Mouse (Mus musculus) ovary, postnatal 36 days (tissue): ENCODE results near the gene Adamts7.
A peak's percentile ranks its signal among the peaks of the same experiment; 100 is the strongest.

Source experiments
- DNase-seq: peaks from one replicate; pipeline ENCODE4 v3.0.0; 2022; ENCODE audit warnings: low spot score, mixed read lengths

Gene Adamts7

DNA sequence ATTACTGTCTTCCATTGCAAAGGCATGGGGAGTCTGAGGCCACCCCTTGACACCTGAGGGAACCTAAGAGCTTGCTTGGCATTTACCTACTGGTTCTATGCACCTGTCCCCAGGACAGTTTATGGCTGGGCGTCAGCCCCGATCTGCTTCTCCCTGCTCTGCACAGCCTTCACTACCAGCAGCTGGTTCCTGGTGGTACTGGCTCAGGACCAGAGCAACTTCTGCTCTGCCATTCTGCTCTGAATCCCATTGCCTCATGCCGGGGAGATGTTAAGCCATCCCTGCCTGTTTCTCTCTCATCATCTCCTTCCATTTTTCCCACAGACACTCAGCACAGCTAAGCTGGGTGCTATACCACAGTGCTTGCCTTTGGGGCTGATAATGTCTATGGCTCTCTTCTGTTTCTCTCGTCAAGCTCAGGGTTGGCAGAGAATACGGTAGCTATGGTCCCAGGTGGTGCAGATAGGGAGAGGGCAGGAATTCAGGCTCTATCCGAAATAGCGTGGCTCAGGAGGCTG, 35.1 kb downstream of the Adamts7 start:
- DNase-seq, result no peak

DNA sequence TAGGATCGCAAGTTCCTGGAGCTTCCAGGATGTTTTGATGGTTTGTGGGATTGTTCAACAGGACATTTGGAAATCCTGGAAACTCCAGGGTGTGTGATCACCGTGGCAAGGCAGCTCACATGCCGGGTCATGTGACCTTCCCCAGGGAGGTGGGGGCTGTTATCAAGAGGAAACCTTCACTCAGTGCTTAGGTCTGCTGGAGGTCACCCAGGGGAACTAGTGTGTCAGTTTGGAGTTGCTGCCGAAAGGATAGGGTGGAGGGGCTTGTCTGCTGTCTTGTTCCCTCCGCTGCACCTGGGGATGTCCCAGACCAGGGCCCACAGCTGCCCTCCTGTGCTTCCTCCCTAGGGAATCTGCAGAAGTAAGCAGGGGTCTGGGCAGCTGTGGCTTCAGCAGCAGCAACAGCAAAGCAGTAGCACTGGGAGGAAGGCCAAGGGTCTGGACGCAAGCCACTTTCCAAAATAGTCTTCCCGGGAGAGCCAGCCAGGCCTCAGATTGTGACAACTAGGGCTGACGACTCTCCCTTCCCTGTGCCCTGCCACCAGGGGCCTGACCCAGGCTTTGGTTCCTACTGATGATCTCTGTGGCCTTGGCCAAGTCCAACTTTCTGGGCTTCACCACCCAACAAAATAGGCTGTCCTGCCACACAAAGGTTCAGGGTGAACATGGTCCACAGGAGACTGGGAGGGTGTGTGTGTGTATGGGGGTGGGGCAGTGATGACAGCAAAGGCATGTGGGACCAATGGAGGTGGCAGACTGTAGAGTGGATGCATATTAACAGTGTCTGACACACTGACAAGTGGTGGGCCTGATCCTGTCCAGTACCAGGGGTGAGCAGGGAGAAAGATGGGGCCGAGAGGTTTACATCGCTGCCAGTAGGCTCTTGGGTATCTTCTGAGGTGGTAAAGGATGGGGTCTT, 35.9 kb downstream of the Adamts7 start:
- peak; percentile 57 for DNase-seq

DNA sequence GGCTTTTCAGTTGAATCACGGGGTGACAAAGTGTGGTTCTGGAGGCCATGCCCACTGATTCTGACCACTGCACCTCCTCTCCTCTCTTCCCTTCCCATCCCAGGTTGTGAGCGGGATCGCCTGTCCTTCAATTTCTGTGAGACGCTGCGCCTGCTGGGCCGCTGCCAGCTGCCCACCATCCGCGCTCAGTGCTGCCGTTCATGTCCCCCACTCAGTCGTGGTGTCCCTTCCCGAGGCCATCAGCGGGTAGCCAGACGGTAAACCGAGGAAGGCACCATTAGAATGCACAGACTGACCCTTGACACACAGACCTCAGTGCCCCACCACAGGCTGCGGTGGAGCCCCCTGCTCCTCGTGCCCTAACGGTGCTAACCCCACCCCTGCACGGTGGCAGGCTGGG, 36.7 kb downstream of the Adamts7 start:
- DNase-seq, result no peak

DNA sequence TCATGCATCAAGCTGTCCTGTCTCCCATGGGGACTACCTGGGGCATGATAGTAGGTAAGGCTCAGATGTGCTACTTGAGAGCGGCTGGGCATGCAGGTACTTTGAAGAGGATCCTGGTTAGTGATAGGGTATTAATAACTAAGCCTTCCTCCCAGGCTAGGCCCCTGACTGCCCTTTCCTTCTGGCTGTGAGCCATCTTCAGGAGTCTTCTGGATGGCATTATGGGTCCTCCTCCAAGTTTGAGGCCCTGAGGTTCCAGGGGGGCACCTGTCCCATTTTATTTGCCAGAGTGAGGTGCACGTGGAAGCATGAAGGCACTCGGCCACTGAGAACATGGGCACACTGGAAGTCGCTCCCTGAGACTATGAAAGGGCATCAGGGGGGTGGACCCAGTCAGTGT, 37.6 kb downstream of the Adamts7 start:
- DNase-seq, result no peak

DNA sequence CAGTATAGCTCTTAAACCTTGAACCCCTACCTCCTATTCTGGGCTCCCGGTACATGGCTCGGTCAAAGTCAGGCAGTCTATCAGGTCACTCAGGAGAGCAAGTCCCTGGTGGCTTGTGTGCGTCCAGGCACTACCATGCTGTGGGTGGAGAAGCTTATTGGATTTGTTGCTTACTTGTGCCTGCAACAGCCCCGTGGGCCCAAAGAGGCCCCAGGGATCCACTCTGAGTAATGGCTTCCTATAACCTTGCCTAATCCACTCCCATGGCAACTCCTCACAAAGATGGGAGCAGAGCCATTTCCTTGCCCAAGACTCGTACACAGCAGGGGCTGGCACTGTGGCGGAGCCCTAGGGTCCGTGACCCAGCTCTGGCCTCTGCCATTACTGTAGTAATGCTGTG, 38.2 kb downstream of the Adamts7 start:
- no peak for DNase-seq

DNA sequence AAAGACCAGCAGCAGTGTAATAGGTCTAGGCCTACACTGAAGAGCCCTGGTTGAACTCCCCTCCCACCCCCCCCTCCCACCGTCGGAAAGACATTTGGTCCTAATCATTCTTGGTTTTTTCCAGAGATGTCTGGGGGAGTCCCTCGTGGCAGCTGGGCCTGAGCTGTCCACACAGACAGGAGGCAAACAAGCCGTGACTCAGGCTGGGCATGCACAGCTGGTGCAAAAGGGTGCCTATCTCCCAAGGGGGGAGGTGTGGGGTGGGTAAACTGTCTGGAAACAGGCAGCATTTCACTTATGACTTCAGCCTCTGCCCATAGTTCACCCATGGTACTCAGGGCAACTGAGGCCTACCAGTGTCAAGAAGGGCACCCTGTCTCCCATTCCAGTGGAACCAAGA, 38.7 kb downstream of the Adamts7 start:
- DNase-seq, result no peak

DNA sequence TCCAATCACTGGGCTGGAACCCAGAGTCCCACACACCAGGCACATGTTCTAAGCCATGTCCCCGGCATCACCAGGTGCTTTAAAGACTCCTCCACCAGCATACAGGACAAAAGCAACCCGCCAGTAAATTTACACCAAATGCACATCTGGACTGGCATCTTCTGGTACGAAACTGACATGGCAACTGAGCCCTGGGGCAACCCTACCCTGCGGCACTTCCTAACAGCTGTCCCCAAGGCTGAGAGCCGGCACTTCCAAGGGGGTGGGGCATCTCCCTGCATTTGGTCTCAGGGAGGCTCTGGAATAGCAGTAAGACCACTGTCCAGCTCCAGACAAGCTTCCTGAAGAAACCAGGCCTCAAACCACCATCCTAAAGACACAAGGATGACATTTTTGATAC, 40.4 kb downstream of the Adamts7 start:
- DNase-seq, result no peak

DNA sequence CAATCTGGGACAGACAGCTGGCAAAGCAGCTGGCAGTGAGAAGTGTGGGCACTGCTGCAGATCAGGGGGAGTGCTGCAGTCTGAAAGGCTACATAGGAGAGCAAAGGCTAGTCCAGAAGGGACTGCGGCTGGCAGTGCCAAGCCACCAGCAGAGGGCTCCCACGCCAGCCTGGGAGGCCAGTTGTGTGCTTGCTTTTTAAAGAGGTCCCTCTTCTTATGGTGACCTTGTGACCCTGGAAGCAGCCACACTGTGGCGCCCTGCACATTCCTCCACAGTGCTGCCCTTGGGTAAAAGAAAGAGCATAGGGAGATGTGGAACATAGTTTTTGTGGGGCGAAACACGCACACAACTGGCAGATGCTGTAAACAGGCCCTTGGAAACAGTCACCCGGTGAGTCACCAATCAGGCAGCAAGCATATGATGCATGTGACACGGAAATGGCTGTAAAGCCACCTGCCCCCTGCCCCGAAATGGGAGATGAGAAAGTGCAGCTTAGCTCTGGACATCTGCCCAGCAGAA, 41.6 kb downstream of the Adamts7 start:
- DNase-seq, result no peak

DNA sequence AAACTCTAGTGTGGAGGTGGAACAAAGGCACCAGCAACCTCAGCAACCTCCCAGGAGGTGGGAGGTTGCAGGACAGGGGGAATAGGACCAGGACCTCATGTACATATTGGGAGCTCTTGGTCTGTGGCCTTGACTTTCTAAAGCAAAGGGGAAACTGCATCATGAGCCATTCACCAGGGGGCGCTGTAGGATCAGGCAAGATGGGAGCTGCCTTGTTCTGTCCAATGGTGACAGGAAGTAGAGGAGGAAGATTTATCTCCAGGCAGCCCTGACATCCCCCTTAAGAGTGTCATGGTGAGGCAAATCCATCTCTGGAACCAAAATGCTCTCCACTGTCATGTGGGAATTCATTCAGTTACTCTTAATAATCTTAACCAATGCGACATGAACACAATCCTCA, 43.6 kb downstream of the Adamts7 start:
- peak; percentile 79 for DNase-seq

DNA sequence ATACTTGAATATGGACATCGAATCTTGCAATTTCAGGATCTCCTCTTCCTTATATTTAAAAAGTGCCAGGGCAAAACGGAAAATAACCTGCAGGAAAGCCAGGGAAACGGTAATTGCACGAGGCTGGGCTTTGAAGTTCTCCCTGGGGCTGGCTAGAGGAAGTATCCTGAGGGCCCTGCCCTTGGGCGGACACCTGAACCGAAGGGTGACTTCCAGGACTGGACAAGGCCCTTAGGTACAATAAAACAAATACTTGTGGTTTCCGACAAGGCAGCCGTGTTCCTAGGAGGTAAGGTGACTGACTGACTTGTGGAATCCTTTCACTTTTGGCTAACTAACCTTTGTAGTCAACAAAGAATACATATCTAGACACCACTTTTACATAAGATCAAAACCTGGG, 44.9 kb downstream of the Adamts7 start:
- no peak for DNase-seq

DNA sequence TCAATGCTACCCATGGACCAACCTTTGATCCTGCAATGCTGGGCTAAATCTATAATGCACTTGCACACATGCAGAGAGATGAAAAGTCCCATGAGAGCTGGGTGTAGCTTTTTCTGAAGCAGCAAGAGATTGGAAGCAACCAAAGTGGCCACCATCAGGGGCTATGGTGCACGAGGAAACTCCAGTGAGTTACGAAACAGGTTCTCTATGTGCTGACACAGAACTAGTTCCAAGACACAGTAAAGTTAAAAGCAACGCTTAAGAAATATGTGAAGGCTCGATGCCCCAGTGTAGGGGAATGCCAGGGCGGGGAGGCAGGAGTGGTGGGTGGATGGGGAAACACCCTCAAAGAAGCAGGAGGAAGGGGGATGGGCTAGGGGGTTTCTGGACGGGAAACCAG, 45.8 kb downstream of the Adamts7 start:
- no peak for DNase-seq

DNA sequence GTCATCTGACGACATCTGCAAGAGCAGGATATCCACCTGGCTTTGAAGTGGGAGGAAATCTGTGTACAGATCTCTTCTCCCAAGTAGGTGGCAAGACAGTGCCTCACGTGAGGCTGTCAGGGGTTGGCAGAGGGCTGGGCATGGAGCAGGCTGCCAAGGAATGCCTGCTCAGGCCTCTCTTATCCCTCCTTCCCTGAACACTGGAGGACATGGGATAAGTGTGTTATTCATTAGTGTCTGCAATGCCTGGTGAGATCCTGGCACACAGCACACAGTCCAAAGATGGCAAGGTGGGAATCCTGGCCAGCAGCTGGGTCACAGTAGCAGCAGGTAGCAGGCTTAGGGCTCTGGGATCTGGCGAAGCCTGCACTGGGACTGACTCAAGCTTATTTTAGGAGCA, 50.3 kb downstream of the Adamts7 start:
- DNase-seq, result no peak

DNA sequence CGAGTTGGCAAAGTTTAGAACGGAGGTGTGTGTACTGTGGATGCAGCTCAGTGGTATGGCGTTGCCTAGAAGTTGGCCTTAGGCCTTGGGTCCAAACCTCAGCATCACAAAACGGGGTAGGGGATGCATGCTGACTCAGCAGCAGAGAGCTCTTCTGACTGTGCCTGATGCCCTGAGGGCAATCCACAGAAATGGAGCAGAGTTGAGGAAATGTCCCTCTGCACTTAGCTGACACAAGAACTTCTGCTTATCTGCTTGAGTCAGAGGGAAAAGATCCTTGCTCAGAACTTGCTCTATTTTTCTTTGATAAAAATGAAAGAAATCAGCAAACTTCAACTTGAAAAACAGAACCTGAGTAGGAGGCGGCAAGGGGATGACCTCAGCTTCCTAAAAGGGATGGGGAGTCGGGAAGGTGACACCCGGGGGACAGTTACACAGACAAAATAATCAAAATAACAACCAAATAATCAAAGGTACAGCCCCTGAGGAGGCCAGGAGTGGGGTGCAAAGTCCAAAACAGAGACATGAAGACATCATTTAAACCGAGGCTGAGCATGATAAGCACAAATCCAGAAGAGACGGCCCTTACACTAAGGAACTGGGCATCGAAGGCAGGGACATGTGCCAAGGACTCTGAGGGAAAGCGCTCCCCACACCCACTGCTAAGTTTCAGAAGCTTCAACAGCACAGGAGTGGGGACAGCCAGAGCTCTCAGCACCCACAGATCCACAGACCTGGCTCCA, 53.6 kb downstream of the Adamts7 start:
- no peak for DNase-seq

DNA sequence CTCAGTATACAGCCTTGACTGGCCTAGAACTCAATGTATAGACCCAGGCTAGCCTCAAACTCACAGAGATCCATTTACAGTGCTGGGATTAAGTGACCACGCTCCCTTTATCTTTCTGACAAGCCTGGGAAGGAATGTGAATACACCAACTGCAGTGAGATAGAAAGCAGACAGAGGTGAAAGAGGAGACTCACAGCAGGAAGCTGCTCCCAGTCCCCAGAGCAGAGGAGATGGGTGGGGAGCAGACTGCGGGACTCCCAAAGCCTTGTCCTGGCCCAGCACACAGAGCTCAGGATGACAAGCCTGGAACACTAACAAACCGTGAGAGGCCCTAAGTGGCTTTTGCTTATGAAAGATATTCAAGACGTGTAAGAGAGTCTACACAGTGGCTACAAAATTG, 54.6 kb downstream of the Adamts7 start:
- DNase-seq, result no peak

DNA sequence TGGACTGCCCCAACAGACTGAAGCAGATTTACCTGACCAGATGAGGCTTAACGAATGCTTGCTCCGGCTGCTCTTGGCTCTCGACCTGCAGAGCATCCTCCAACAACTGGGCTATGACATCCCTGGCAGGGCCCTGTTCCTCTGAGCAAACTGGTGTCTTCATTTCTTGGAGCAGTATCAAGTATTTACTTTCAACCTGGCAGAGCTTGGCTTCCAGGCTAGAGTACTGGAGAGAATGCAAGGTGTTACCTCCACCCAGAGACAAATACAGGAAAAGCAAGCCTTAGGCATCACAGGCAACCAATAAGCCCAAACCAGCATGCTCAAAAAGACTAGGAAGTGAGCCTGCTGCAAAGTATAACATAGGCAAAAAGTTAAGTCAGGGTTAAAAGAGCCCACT, 59.4 kb downstream of the Adamts7 start:
- DNase-seq, result no peak

DNA sequence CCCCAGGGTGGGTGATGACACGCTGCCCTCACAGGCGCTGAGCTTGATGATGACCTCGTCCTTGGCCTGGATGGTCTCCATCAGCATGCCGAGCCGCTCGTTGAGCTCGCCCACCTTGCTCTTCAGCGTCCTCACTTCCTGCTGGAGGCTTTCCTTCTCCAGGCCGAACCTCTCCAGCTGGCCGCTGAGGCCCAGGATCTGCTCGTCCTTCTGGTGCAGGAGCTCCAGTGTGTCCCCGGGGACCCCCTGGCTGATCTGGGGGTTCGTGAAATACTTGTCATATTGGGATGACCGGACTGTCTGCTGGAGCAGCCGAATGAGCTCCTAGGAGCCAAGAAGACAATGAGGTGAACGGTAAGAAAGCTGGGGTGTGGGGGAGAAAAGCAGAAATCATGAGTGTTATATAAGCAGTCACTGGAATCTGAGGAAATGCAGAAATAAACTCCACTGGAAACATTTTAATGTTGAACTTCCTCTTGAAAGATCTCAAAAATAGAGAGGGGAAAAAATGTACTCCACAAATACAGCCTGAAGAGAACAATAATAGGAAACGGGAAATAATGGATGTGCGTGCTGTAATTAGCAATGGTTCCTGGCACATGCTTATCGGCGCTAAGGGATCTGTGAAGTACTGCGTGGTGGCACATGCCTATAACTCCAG, 63.3 kb downstream of the Adamts7 start:
- DNase-seq, result no peak

DNA sequence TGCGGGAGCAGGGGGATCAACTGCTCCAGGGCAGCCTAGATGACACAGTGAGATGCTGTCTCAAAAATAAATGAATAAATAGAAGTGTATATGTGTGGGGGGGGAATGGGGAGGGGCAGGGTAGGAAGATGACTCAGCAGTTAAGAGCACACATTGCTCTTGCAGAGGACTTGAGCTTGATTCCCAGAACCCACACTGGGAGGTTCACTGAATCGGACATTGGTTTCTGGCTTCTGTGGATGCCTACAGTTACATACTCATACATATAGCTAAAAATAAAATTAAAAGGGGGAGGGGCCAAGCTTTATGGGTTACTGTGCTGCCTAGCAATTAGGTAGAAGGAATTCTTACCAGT, 63.9 kb downstream of the Adamts7 start:
- DNase-seq, result no peak

DNA sequence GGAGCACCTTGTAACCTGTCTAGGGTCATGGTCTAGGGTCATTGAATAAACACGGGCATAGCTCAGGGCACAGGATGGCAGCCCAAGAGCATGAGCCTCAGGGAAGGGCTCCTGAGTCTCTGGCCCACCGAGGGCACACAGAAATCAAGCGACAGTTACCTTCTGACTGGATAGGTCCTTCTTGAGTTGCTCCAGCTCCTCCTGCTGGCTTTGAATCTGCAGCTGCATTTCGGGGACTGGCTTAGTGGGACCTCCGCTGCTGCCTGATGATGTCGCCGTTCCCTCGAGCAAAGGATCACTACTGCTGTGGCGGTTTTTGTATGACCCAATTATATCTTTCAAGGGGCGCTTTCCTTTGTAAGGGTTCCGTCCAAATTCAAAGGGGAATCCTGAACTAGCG, 64.3 kb downstream of the Adamts7 start:
- no peak for DNase-seq

DNA sequence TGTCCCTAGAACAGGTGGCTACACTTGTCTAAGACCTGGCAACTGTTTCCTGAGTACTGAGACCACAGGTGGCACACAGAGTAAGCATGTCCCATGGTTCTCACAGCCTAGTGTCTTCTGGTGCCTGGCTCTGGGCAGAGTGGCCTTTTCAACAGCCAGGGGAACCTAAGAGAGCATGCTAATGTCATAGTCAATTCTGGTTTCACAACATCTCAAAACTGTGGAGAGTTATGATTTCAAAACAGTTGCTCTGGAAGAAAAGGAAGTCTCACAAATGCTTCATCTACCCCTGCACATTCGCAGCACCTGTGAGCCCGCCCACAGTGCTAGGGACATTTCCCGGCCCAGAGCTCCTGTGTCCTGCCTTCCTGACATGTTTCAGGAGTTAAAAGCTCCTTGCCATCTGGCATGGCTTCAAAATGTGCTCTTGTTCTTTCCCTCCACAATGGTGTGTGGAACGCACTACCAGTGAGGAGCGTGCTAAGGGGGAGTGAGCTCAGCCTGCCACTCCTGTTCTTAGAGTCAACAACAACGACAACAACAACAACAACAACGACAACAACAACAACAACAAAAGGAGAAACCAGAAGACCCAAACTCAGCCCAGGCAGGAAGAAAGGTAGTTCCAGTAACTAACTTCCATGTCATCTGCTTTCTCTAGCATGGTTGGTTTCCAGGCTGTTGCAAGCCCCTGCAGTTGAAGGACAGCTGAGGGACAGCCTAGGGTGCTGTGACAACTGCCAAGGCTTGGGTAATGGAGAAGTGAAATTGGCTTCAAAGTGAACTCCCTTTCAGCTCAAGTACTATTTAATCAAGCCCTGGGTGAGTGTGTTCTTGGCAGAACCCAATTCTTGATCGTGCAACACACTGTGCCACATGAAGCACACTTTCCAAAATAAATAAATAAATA, 70.2 kb downstream of the Adamts7 start:
- no peak for DNase-seq

DNA sequence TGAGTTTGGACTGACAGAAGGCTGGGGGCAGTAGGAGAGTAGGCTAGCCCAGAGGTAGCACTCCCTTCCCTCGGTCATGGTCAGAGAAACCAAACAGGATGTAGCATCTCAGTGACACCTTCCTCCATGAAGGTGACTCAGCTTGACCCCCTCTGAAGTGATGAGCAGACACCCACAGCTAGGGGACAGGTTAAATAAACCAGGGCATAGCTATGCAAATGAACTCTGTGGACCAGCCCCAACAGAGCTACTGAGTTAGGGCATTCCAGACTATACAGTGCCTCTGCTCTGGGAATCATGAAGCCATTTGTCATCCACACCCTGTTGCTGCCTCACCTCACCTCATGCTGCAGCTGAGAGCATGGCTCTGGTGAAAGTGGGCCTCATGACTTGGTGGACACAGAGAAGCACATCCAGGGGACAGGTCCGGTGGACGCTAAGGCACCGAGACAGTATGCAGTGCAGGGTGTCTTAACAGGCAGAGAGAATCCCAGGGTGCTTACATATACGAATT, 71.1 kb downstream of the Adamts7 start:
- DNase-seq, result no peak

DNA sequence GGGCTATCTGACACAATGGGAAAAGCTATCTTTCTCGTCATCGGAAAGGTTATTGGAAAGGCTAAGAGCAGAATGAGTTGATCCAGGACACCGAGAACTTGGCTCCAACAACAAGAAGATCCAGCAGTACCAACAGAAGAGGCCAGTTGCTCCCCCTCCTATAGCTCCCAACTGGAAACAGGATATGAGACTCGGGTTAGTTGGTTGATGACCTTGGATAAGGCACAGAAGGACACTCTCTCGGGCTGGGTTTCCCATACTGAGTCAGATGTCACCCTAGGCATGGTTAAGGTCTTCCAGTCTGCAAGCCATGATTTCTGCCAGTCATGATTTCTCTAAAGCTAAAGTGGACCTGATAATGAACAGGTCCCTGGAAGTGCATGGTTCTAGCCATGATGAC, 71.9 kb downstream of the Adamts7 start:
- no peak for DNase-seq
